Mouse (Mus musculus): ENCODE results near the gene Arhgef10l. TPM values are rescaled to one million over a fixed set of nuclear protein-coding genes. Genes with fewer than 3 reads are reported as not detected.

Gene Arhgef10l
- polyA plus RNA-seq, 1 experiment from 2014 or later: 15.0 TPM

- no peak for ATAC-seq
- H3K4me2 ChIP-seq (ENCODE audit: low read length): no peak overlapping the region
- 78% methylated on average over 4 of the region's 4 CpGs for WGBS
- peaks cover 14% of the 10 kb centered on the region for H3K4me1 ChIP-seq (ENCODE audit: control insufficient read depth, insufficient read depth, low read length)
- H3K9ac ChIP-seq (ENCODE audit: low read length): 0 out of 2 replicates have a peak overlapping the region, but pooled peaks have one; percentile 9
- H3K27me3 ChIP-seq (replicated peaks; ENCODE audit: control insufficient read depth, insufficient read depth, low read length): no peaks in the 10 kb centered on the region
- DNase-seq (ENCODE audit: low spot score): no peak
- H3K36me3 ChIP-seq (ENCODE audit: control insufficient read depth, insufficient read depth, low read length): peaks cover 87% of the 10 kb centered on the region
- no peaks in the 10 kb centered on the region for H3K9me3 ChIP-seq (replicated peaks; ENCODE audit: control insufficient read depth, low read length)
- H3K27ac ChIP-seq (ENCODE audit: low read depth, low read length): no peak overlapping the region; the same call in 1 of the 2 replicates
- no peak overlapping the region for H3K4me3 ChIP-seq (ENCODE audit: low read depth, low read length)
Observed at GRCm38 (mm10) chr4:140707615-140708014, 41.8 kb upstream of the Arhgef10l start.

- Histone ChIP-seq H3K27me3 (replicated peaks; ENCODE audit: control insufficient read depth, insufficient read depth, low read length) (peaks cover 11% of the 10 kb centered on the region), H3K4me2 (ENCODE audit: low read length) (peak overlapping the region; percentile 60), H3K4me1 (ENCODE audit: control insufficient read depth, insufficient read depth, low read length) (peaks cover 20% of the 10 kb centered on the region), H3K27ac (ENCODE audit: low read depth, low read length) (no peak overlapping the region), H3K9me3 (replicated peaks; ENCODE audit: control insufficient read depth, low read length) (no peaks in the 10 kb centered on the region), H3K9ac (ENCODE audit: low read length) (peak overlapping the region; percentile 96), H3K4me3 (ENCODE audit: low read depth, low read length) (peak overlapping the region; percentile 92), H3K36me3 (ENCODE audit: control insufficient read depth, insufficient read depth, low read length) (peaks cover 52% of the 10 kb centered on the region)
- DNase-seq (ENCODE audit: low spot score) (no peak), ATAC-seq (no peak)
- 25% methylated on average over 4 of the region's 4 CpGs for WGBS
Observed at GRCm38 (mm10) chr4:140704166-140704565, 38.4 kb upstream of the Arhgef10l start.

GRCm38 (mm10) chr4:140703636-140704035, 37.8 kb upstream of the Arhgef10l start:
- 2% methylated on average over 8 of the region's 8 CpGs for WGBS
- peaks cover 11% of the 10 kb centered on the region for H3K27me3 ChIP-seq (replicated peaks; ENCODE audit: control insufficient read depth, insufficient read depth, low read length)
- DNase-seq (ENCODE audit: low spot score) (peak; percentile 64), ATAC-seq (no peak)
- peak overlapping the region; percentile 98; the same call in 1 of the 2 replicates for H3K27ac ChIP-seq (ENCODE audit: low read depth, low read length)
- peaks cover 47% of the 10 kb centered on the region for H3K36me3 ChIP-seq (ENCODE audit: control insufficient read depth, insufficient read depth, low read length)
- H3K4me3 ChIP-seq (ENCODE audit: low read depth, low read length): peak overlapping the region; percentile 92
- H3K9me3 ChIP-seq (replicated peaks; ENCODE audit: control insufficient read depth, low read length): no peaks in the 10 kb centered on the region
- H3K9ac ChIP-seq (ENCODE audit: low read length): peak overlapping the region; percentile 96
- peak overlapping the region; percentile 60 for H3K4me2 ChIP-seq (ENCODE audit: low read length)
- peaks cover 20% of the 10 kb centered on the region for H3K4me1 ChIP-seq (ENCODE audit: control insufficient read depth, insufficient read depth, low read length)

- under 1% methylated on average over 21 of the region's 68 CpGs for WGBS
- peaks cover 20% of the 10 kb centered on the region for H3K4me1 ChIP-seq (ENCODE audit: control insufficient read depth, insufficient read depth, low read length)
Observed at GRCm38 (mm10) chr4:140702611-140703327, 37.0 kb upstream of the Arhgef10l start.

GRCm38 (mm10) chr4:140701716-140702561, 36.1 kb upstream of the Arhgef10l start:
- under 1% methylated on average over 71 of the region's 107 CpGs for WGBS
- Histone ChIP-seq H3K4me1 (ENCODE audit: control insufficient read depth, insufficient read depth, low read length) (peaks cover 20% of the 10 kb centered on the region), H3K27me3 (replicated peaks; ENCODE audit: control insufficient read depth, insufficient read depth, low read length) (peaks cover 11% of the 10 kb centered on the region), H3K9ac (ENCODE audit: low read length) (peak overlapping the region; percentile 96), H3K36me3 (ENCODE audit: control insufficient read depth, insufficient read depth, low read length) (peaks cover 32% of the 10 kb centered on the region), H3K9me3 (replicated peaks; ENCODE audit: control insufficient read depth, low read length) (no peaks in the 10 kb centered on the region), H3K4me2 (ENCODE audit: low read length) (peak overlapping the region; percentile 60), H3K4me3 (ENCODE audit: low read depth, low read length) (peak overlapping the region; percentile 92), H3K27ac (ENCODE audit: low read depth, low read length) (peak overlapping the region; percentile 98)
- DNase-seq (ENCODE audit: low spot score) (peak; percentile 68), ATAC-seq (peak; percentile 22)

More at GRCm38 (mm10) chr4:140702611-140703327, 37.0 kb upstream of the Arhgef10l start:
- Histone ChIP-seq H3K27ac (ENCODE audit: low read depth, low read length) (peak overlapping the region; percentile 98), H3K36me3 (ENCODE audit: control insufficient read depth, insufficient read depth, low read length) (peaks cover 38% of the 10 kb centered on the region), H3K9me3 (replicated peaks; ENCODE audit: control insufficient read depth, low read length) (no peaks in the 10 kb centered on the region), H3K9ac (ENCODE audit: low read length) (peak overlapping the region; percentile 96), H3K4me2 (ENCODE audit: low read length) (peak overlapping the region; percentile 60), H3K27me3 (replicated peaks; ENCODE audit: control insufficient read depth, insufficient read depth, low read length) (peaks cover 11% of the 10 kb centered on the region), H3K4me3 (ENCODE audit: low read depth, low read length) (peak overlapping the region; percentile 92)
- peak; percentile 82 for ATAC-seq
- DNase-seq (ENCODE audit: low spot score): peak; percentile 89

GRCm38 (mm10) chr4:140701049-140701715, 35.4 kb upstream of the Arhgef10l start:
- H3K27me3 ChIP-seq (replicated peaks; ENCODE audit: control insufficient read depth, insufficient read depth, low read length): peaks cover 11% of the 10 kb centered on the region
- WGBS: under 1% methylated on average over 61 of the region's 61 CpGs
- H3K4me1 ChIP-seq (ENCODE audit: control insufficient read depth, insufficient read depth, low read length): peaks cover 20% of the 10 kb centered on the region
- ATAC-seq (peak; percentile 77), DNase-seq (ENCODE audit: low spot score) (peak; percentile 88)
- H3K9ac ChIP-seq (ENCODE audit: low read length): peak overlapping the region; percentile 96
- peak overlapping the region; percentile 60 for H3K4me2 ChIP-seq (ENCODE audit: low read length)
- H3K27ac ChIP-seq (ENCODE audit: low read depth, low read length): peak overlapping the region; percentile 98
- no peaks in the 10 kb centered on the region for H3K9me3 ChIP-seq (replicated peaks; ENCODE audit: control insufficient read depth, low read length)
- H3K36me3 ChIP-seq (ENCODE audit: control insufficient read depth, insufficient read depth, low read length): peaks cover 24% of the 10 kb centered on the region
- H3K4me3 ChIP-seq (ENCODE audit: low read depth, low read length): peak overlapping the region; percentile 92

- Histone ChIP-seq H3K27me3 (replicated peaks; ENCODE audit: control insufficient read depth, insufficient read depth, low read length) (peaks cover 11% of the 10 kb centered on the region), H3K9me3 (replicated peaks; ENCODE audit: control insufficient read depth, low read length) (no peaks in the 10 kb centered on the region), H3K36me3 (ENCODE audit: control insufficient read depth, insufficient read depth, low read length) (peaks cover 17% of the 10 kb centered on the region), H3K4me2 (ENCODE audit: low read length) (peak within 1 kb of the TSS; percentile 60), H3K27ac (ENCODE audit: low read depth, low read length) (peak within 1 kb of the TSS; percentile 98), H3K4me1 (ENCODE audit: control insufficient read depth, insufficient read depth, low read length) (peaks cover 20% of the 10 kb centered on the region), H3K9ac (ENCODE audit: low read length) (peak within 1 kb of the TSS; percentile 96), H3K4me3 (ENCODE audit: low read depth, low read length) (peak within 1 kb of the TSS; percentile 92)
- no peak for DNase-seq (ENCODE audit: low spot score)
- 8% methylated on average over 20 of the region's 20 CpGs for WGBS
- no peak for ATAC-seq
Observed at GRCm38 (mm10) chr4:140700269-140701018, 34.6 kb upstream of the Arhgef10l start, which contains the start of gene Rcc2. Gene Rcc2, plus strand, starts transcription at chr4:140700541.
